Mouse (Mus musculus): ENCODE data around the gene Herc4.
"Not testable (repeated sequence)": the region's sequence is repeated elsewhere in the genome, so short reads cannot be mapped to it uniquely, and the experiment has no call there.

The Herc4 gene

DNA sequence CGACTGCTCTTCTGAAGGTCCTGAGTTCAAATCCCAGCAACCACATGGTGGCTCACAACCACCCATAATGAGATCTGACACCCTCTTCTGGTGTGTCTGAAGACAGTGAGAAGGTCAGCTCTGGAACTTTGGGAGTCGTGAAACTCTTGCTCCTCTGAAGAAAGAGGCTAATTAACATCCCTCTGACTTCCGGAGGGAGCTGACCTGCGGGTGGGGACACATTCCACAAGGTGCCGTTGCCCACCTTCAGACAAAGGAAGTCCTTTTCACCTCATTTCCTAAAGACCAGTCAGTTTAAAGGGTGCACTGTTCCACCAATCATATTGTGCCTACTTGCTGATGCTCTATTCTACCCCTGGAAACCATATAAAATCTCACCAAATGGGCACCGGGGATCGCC is 107.5 kb downstream of the Herc4 start:
- DNase-seq (ENCODE audit: low read depth, low spot score), result not testable (repeated sequence)

DNA sequence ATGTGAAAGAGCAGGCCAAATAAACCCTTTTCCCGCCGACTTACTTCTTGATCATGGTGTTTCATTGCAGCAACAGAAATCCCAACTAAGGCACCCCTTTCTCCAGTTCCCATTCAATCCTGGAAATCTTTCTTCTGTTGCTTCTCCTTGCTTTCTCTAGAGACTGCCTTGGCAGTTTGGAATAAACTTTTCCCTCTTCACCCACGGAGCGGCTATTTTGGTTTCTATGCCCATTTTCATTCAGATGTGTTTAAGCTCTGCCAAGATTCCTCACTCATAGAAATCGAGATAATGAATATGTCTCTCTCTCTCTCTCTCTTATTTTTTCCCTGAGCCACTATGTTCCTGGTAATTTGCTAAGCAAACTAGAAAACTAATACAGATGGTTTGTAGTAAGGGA is 108.5 kb downstream of the Herc4 start:
- DNase-seq (ENCODE audit: low read depth, low spot score), result no peak

DNA sequence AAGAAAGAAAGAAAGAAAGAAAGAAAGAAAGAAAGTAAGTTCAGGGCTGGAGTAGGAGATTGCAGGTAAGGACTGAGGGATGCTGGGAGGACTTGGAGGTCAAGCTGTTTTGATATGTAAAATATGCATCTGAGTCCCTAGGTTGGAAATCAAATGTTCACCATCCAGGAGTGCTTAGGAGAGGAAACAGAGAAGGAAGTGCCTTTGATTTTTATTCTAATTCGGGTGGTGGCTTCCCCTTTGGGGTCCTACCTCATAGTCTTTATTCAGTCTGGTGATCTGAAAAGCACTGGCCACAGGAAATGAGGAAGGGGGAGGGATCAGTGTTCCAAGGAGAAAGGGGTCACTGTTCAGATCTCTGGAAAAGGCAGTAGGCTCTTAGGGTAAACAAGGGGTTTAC is 116.9 kb downstream of the Herc4 start:
- DNase-seq (ENCODE audit: low read depth, low spot score), result no peak

DNA sequence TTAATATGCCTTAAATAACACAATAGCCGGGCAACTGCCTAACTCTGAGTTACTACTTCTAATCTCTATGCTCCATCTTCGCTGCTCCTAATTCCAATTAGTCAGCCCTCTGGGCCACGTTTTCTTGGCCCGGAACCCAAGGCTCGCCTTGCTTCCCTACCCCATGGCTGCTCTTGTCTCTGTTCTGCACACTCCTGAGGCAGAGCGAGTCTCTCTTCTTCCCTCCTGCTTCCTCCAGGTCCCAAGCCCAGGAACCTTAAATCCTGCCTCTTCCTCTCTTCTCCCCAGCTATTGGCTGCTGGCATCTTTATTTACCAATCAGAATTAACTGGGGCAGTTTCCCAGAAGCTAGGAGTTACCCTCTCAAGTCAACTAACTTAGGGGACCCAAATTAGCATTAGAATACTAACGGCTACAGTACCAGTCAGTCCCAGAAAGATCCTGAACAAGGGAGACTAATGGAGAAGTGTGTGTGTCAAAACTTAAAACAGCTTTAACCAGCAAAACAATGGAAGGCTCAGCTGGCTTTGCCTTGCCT is 122.4 kb downstream of the Herc4 start:
- DNase-seq (ENCODE audit: low read depth, low spot score), result no peak

DNA sequence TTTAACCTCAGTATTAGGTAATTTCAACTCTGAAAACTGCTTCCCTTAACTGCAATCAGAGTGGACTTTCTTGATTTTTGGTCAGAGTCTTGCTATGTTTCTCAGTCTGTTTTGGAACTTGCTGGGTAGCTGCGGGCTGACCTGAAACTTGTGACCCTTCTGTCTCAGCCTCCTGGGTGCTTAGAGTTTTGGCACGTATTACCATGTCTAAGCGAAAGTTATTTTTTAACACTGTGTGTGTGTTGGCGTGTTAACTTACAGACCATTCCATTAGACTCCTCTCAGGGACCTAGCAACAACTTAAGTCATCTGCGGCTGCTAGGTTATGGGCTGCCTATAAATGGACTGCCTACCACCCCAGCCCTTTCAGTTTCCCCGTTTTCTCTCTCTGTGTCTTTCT is 123.8 kb downstream of the Herc4 start:
- no peak for DNase-seq (ENCODE audit: low read depth, low spot score)

Data from CD4-positive helper T cell, adult 2 months (primary cell).